9 mouse cellular contexts compared by ENCODE assay signal in genomic region chr11:68946806-68947440, GRCm38 (mm10). TPM values are rescaled to one million over a fixed set of nuclear protein-coding genes. Genes with fewer than 3 reads are reported as not detected.
A peak's percentile ranks its signal among the peaks of the same experiment; 100 is the strongest.
DNase-seq lines count a peak whose midpoint lies in the region; ATAC-seq and TF ChIP-seq lines count a peak whose summit lies in the region.
"Had no signal": no experiment of that assay in that cellular context is flagged by ENCODE, and none has a peak within 500 bp of the region (broad histone marks: within the 10 kb centered on the region; RNA-seq: fewer than 3 reads in every experiment).

No protein-coding gene starts in this region.

- no peak for TF ChIP-seq CTCF in layer of hippocampus, adult 2 months (conservative IDR thresholded peaks at IDR 0.05)

- no peak for DNase-seq in layer of hippocampus, adult 2 months (ENCODE audit: low spot score in 2 of 2)
- DNase-seq in layer of hippocampus, postnatal 36 days, result no peak
- peak; percentile 73 to 75 for DNase-seq in right cerebral cortex, adult 2 months (ENCODE audit: low spot score in 2 of 2)
- DNase-seq in yolk sac, embryonic 10.5 days (ENCODE audit: low spot score), result no peak
- no peak for DNase-seq in adipocyte (ENCODE audit: low spot score)
- DNase-seq in adrenal gland, postnatal 25 days, result no peak

- H3K27me3 ChIP-seq in embryonic facial prominence, embryonic 13.5 days, result peaks cover 26% of the 10 kb centered on the region
- peaks cover 8% of the 10 kb centered on the region; the same call in 1 of the 2 replicates for H3K27me3 ChIP-seq in intestine, embryonic 16.5 days (replicated peaks; ENCODE audit: control insufficient read depth, insufficient read depth, low read length)

- H3K36me3 ChIP-seq in embryonic facial prominence, embryonic 13.5 days, result no peaks in the 10 kb centered on the region
- H3K36me3 ChIP-seq in intestine, embryonic 16.5 days (ENCODE audit: control insufficient read depth, insufficient read depth, low read length), result no peaks in the 10 kb centered on the region

- H3K9ac ChIP-seq in embryonic facial prominence, embryonic 13.5 days, result no peak overlapping the region
- peak overlapping the region; percentile 8; the same call in 1 of the 2 replicates for H3K9ac ChIP-seq in intestine, embryonic 16.5 days (ENCODE audit: low read depth, low read length)

- peak overlapping the region; percentile 40; the same call in 1 of the 2 replicates for H3K4me3 ChIP-seq in layer of hippocampus, adult 2 months
- H3K4me3 ChIP-seq in embryonic facial prominence, embryonic 13.5 days, result peak overlapping the region; percentile 10; the same call in 1 of the 2 replicates
- peak overlapping the region; percentile 23; the same call in 1 of the 2 replicates for H3K4me3 ChIP-seq in intestine, embryonic 16.5 days (ENCODE audit: low read length)

- peak overlapping the region; percentile 67; the same call in 1 of the 2 replicates for H3K27ac ChIP-seq in layer of hippocampus, adult 2 months
- H3K27ac ChIP-seq in embryonic facial prominence, embryonic 13.5 days, result no peak overlapping the region
- H3K27ac ChIP-seq in intestine, embryonic 16.5 days (ENCODE audit: low read length), result no peak overlapping the region

- H3K9me3 ChIP-seq in embryonic facial prominence, embryonic 13.5 days, result no peaks in the 10 kb centered on the region
- H3K9me3 ChIP-seq in intestine, embryonic 16.5 days (ENCODE audit: control insufficient read depth, low read length), result no peaks in the 10 kb centered on the region

- peaks cover 14% of the 10 kb centered on the region for H3K4me1 ChIP-seq in embryonic facial prominence, embryonic 13.5 days
- no peaks in the 10 kb centered on the region; the same call in 1 of the 2 replicates for H3K4me1 ChIP-seq in intestine, embryonic 16.5 days (ENCODE audit: control insufficient read depth, insufficient read depth, low read length)

- ATAC-seq in embryonic facial prominence, embryonic 13.5 days (ENCODE audit: insufficient number of reproducible peaks, insufficient read depth, low FRiP score, low TSS enrichment, low read depth), result no peak
- no peak for ATAC-seq in intestine, embryonic 16.5 days

- peak overlapping the region; percentile 48 for H3K4me2 ChIP-seq in embryonic facial prominence, embryonic 13.5 days
- 0 out of 2 replicates have a peak overlapping the region, but pooled peaks have one; percentile 32 for H3K4me2 ChIP-seq in intestine, embryonic 16.5 days (ENCODE audit: low read depth, low read length)

- WGBS in embryonic facial prominence, embryonic 13.5 days, result 10% methylated on average over 16 of the region's 16 CpGs
- WGBS in intestine, embryonic 16.5 days, result 14% methylated on average over 14 of the region's 16 CpGs

RNA-seq across cellular contexts. Expression of gene Arhgef15, which starts 10.4 kb away (rescaled TPM):
- 1 to 10 TPM; 9.5 to 9.7 TPM for total RNA-seq in layer of hippocampus, adult 2 months (2021)
- total RNA-seq in layer of hippocampus, postnatal 36 days (2021), result 10 to 100 TPM in 1 of 2 experiments, 1 to 10 TPM in 1; 7.4 to 10.5 TPM
- polyA plus RNA-seq in embryonic facial prominence, embryonic 13.5 days (2015; fragmentation: Nextera tagmentation; extraction: Ambion mirVana), result 6.7 and 7.2 TPM in 2 replicates
- 8.3 and 9.0 TPM in 2 replicates for polyA plus RNA-seq in intestine, embryonic 16.5 days (2015; fragmentation: Nextera tagmentation; extraction: Ambion mirVana)
- total RNA-seq in adrenal gland, postnatal 25 days (2021), result 18.7 and 23.4 TPM in 2 replicates
- total RNA-seq: neutrophil, adult 5-6 weeks had no signal

RNA-seq across cellular contexts. Expression of gene Odf4, which starts 20.0 kb away (rescaled TPM):
- not detected for total RNA-seq in layer of hippocampus, adult 2 months (2021)
- total RNA-seq in layer of hippocampus, postnatal 36 days (2021), result not detected
- polyA plus RNA-seq in embryonic facial prominence, embryonic 13.5 days (2015; fragmentation: Nextera tagmentation; extraction: Ambion mirVana), result not detected in 2 replicates
- polyA plus RNA-seq in intestine, embryonic 16.5 days (2015; fragmentation: Nextera tagmentation; extraction: Ambion mirVana), result not detected in 2 replicates
- 0.70 TPM in 1 of 2 replicates, not detected in the other for total RNA-seq in adrenal gland, postnatal 25 days (2021)
- total RNA-seq: neutrophil, adult 5-6 weeks had no signal

RNA-seq across cellular contexts. Expression of gene Slc25a35, which starts 21.0 kb away (rescaled TPM):
- 1 to 10 TPM; 5.8 to 6.2 TPM for total RNA-seq in layer of hippocampus, adult 2 months (2021)
- 1 to 10 TPM; 5.3 to 5.6 TPM for total RNA-seq in layer of hippocampus, postnatal 36 days (2021)
- polyA plus RNA-seq in embryonic facial prominence, embryonic 13.5 days (2015; fragmentation: Nextera tagmentation; extraction: Ambion mirVana), result 4.7 and 4.9 TPM in 2 replicates
- polyA plus RNA-seq in intestine, embryonic 16.5 days (2015; fragmentation: Nextera tagmentation; extraction: Ambion mirVana), result 3.5 and 3.8 TPM in 2 replicates
- total RNA-seq in adrenal gland, postnatal 25 days (2021), result 32.0 and 35.4 TPM in 2 replicates

RNA-seq across cellular contexts. Expression of gene Rangrf, which starts 28.1 kb away (rescaled TPM):
- total RNA-seq in layer of hippocampus, adult 2 months (2021), result 10 to 100 TPM; 16.8 to 20.7 TPM
- total RNA-seq in layer of hippocampus, postnatal 36 days (2021), result 10 to 100 TPM; 17.6 to 19.7 TPM
- 50.1 and 59.3 TPM in 2 replicates for polyA plus RNA-seq in embryonic facial prominence, embryonic 13.5 days (2015; fragmentation: Nextera tagmentation; extraction: Ambion mirVana)
- 48.2 and 56.7 TPM in 2 replicates for polyA plus RNA-seq in intestine, embryonic 16.5 days (2015; fragmentation: Nextera tagmentation; extraction: Ambion mirVana)
- total RNA-seq in adrenal gland, postnatal 25 days (2021), result 20.7 and 22.4 TPM in 2 replicates

RNA-seq across cellular contexts. Expression of gene Rpl26, which starts 45.5 kb away (rescaled TPM):
- 100 to 1,000 TPM; 766 to 781 TPM for total RNA-seq in layer of hippocampus, adult 2 months (2021)
- total RNA-seq in layer of hippocampus, postnatal 36 days (2021), result 100 to 1,000 TPM; 738 to 741 TPM
- polyA plus RNA-seq in embryonic facial prominence, embryonic 13.5 days (2015; fragmentation: Nextera tagmentation; extraction: Ambion mirVana), result 1,181 and 1,252 TPM in 2 replicates
- polyA plus RNA-seq in intestine, embryonic 16.5 days (2015; fragmentation: Nextera tagmentation; extraction: Ambion mirVana), result 784 and 889 TPM in 2 replicates
- 1,094 and 1,140 TPM in 2 replicates for total RNA-seq in adrenal gland, postnatal 25 days (2021)

Comparison
In these comparisons a context has a peak if more than half of its experiments do, and no peak if none do; other contexts are left out.
1. DNase-seq: peak in right cerebral cortex, adult 2 months (2 of 2); none in layer of hippocampus, adult 2 months (0 of 2), layer of hippocampus, postnatal 36 days (0 of 2), yolk sac, embryonic 10.5 days (single experiment), adipocyte (single experiment) and adrenal gland, postnatal 25 days (single experiment).
2. Peak in every context shown above with its lines, with median percentiles within 50 percentile points of each other: H3K4me3 ChIP-seq.